Mouse (Mus musculus): ENCODE measurements at regions not wholly inside any gene's neighbourhood (a gene's known extent, or its start where the extent isn't known, plus 50 kb on each side); places are given as distances from the start of the nearest gene placed in this dataset.

DNA sequence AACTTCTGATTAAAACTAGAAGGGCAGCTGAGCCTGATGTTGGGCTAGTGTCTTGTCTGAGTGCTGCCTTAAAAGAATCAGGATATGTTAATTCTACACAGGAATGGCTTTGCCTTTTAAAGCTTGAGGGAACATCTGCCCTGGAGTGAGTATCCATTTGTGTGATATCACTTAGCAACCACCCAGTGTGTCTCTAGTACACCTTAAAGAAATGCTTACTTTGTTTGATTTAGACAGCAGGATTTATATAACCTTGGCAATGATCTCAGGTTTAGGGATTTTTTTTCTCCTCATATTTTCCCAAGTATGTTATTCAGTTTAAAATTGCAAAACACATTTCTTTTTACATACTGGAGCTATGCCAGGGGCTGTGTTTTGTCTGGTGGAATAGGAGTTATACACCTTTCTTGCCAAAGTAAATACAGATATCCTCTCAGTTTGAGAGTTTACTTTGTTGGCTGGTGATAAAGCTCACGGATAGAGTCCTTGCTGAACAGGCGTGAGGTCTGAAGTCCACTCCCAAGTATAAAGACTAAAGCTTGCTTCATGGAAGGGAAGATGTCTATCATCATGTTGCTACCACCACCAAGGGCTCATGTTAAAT, 206.6 kb downstream of the Rsl24d1 start:
- no peak for DNase-seq (ENCODE audit: low spot score in 2 of 2)

DNA sequence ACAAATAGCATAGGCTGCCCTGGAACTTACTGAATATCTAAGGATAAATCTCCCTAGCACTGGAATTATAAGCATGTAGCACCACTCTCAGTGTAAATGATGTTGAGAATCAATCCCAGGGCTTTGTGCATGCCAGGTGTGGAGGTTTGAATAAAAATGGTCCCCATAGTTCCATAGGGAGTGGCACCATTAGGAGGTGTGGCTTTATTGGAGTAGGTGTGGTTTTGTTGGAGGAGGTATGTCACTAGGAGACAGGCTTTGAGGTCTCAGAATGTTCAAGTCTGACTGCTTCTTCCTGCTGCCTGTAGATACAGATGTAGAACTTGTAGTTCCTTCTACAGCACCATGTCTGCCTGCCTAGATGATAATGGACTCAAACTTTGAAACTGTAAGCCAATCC, 217.8 kb downstream of the Rsl24d1 start:
- no peak for DNase-seq (ENCODE audit: low spot score in 2 of 2)

DNA sequence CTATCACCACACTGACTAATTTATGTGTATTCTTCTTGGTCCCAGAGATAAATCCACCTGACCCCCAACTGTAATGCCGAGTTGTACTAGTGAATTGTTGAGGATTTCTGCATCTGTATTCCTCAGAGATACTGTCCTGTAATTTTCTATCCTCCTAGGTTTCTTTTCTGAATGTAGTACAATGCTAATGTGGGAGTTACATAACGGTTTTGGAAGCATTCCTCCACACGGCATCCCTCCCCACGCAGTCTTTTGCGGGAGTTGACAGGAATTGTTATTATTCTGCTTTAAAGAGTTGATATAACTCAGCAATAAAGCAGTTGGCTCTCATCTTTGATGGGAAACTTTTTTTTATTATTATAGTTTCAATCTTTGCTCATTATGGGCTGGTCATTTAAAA, 222.8 kb downstream of the Rsl24d1 start:
- DNase-seq (ENCODE audit: low spot score in 2 of 2), result no peak

DNA sequence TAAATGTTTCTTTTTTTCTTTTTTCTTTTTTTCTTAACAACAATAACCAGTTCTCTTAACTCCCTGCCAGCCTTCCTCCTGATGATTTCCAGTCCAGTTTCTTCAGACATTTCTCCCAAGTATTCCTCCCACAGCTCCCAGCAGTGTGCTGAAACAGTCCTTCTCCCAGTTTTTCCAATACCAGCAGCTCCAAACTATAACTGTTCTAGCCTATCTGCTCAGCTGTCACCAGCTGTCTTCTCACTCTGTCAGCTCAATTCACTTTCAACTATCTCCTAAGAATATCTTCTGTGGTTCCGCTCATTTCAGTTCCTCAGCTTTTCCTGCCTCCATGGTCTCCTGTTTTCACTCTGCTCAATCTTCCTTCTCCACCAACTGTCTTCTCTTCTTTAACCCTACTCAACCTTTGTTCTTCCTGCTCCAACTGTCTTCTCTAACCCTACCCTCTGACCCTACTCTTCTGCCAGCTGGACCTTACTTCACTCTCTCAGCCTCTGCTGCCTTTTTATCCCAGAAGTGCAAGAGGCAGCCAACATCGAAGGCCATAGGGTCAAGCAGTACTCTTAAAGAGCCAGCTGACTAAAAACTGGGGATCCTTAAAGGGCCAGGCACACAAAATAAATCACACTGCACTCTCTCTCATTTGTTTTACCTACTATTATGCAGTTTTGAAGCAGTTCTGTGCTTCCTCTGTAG, 224.0 kb downstream of the Rsl24d1 start:
- no peak for DNase-seq (ENCODE audit: low spot score in 2 of 2)

DNA sequence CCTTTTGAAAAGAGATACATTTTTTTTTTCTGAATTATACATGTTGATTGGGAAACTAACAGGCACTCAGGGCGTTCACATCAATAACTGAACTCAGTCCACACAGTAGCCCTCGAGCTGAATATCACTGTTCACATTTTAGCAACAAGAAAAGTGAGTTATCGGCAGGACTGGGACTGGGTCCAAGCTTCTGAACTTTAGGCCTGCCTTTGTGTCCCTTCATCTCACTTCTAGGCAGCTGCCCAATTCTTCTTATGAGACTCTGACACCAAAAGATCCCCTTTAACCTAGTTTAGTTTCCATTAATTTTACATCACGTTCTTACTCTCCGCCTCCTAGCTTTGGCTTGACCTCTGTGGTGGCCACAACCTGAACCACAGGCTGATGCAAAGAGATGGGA, 242.7 kb downstream of the Rsl24d1 start:
- no peak for DNase-seq (ENCODE audit: low spot score in 2 of 2)

DNA sequence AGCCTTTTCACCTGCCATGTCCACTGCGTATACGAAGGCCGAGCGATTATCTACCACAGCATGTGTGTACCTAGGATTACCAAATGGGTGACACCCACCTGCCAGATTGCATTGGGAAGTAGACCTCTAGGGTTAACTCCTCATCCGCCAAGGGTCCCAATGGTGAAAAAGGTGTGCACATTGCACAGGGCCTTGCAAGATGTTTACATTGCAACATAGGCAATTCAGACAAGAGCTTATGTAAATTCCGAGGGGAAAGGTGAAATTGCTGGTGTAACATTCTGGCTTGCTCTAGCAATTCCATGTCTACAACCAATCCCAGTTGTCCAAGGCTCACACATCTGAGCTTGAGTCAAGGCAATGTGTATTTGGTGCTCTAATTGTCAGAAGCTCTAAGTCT, 245.7 kb downstream of the Rsl24d1 start:
- no peak for DNase-seq (ENCODE audit: low spot score in 2 of 2)

DNA sequence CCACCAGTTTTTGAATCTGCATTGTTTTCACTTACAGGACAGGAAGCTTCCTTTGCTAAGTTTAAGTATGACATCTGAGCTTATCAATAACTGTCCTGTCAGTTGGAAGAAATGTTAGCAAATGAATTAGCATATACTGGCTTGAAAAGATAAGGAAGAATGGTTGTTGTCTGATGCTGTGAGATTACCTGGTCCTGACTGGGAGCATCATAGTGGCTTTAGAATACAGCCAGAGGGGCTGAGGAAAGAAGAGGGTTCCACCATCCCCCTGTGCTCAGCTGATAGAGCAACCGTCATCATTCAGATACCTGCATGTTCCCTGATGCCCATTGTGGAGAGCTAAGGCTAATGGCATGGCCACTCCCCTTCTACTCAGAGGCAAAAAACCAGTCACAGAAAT, 267.5 kb downstream of the Rsl24d1 start:
- DNase-seq (ENCODE audit: low spot score in 2 of 2), result no peak

DNA sequence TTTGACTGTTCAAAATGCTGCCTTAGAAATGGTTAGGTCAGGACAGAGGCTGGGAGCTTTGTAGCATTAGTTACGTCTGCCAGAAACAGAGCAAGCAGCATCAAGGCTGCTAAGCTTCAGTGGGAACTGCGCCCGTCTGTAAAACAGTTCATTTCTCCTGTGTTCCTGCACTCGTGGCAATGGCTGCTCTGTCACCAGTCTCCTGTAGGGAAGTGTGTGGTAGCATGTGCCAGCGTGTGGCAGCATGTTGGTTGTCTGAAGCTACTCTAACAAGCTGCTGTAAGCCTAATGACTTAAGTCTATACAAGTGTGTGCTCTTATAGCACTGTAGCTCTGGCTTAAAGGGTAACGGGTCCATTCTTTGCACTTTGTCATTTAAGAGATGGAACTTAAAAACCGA, 278.8 kb downstream of the Rsl24d1 start:
- no peak for DNase-seq (ENCODE audit: low spot score in 2 of 2)

DNA sequence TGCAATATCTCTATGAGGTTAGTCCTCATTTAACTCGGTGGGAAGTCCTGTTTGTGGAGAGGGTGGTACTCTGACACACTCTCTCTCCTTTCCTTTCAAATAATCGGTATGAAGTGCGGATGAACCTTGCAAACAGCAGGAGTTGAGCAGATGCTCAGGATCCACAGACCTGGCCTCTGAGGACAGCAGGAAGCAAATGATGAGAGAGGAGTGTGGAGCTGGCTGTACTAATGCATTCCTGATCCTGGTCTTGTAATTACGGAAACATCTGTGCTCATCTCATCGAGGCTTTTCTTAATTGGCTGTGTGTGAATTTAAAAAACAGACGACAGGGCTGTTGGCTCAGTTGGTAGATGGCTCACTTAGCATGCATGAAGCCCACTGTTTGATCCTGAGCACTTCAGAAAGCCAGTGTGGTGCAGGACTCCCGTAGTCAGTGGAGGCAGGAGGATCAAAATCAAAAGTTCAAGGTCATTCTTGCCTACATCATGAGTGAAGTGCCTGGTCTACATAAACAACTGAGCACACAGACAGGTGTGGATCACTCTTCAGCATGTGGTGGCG, 300.2 kb downstream of the Rsl24d1 start:
- DNase-seq (ENCODE audit: low spot score in 2 of 2), result no peak

DNA sequence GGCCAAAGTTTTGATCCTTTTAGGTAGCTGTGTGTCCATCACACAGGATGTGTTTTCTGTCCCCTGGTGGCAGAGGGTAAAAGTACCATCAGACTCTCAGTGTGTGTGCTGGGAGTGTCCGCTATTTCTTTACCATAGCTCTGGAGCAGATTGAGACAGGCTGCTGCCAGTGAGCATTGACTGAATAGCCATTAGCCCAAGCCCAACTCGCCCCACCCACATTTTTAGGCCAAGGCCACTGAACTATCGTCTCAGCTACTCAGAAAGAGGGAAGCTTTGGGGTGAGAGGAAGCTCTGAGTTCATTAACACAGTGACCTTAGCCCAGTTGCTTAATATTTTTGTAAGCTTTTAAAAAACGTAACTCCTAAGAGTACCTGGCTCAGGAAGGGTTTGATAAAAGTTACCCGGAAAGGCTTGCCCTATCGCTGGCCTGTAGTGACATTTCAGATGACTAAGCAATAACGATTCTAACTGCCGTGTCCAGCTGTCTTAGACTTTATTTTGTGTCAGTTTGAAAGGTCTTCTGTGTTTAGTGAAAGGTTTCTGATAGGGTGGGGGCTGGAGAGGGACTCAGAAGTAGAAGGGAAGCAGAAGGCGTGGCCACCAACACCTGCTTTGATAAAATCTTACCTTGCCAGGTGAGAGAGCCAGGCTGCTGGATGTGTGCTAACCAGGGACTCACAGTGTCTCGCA, 303.0 kb downstream of the Rsl24d1 start:
- no peak for DNase-seq (ENCODE audit: low spot score in 2 of 2)
